Mouse (Mus musculus): ENCODE data around the gene Ccdc155. TPM values are rescaled to one million over a fixed set of nuclear protein-coding genes. Genes with fewer than 3 reads are reported as not detected.
"Not testable (repeated sequence)": the region's sequence is repeated elsewhere in the genome, so short reads cannot be mapped to it uniquely, and the experiment has no call there.

Gene Ccdc155
- polyA plus RNA-seq, 1 experiment from 2014 or later: not detected

DNA sequence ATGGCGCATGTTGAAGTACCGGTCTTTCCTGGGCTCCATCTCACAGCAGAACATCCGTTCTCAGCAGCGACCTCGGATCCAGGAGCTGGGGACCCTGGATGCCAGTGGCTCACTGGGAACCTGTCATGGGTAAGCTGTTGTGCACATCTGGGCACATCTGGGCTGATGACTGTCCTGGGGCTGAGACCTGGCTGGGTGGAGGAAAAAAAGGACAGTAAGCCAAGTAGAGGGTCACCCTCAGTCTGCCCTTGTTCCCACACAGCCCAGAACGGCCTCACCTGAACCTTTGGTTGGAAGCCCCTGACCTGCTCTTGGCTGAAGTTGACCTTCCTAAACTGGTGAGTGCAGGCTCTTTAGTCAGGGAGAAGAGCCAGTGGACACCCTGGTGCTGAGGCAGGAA, 45.7 kb downstream of the Ccdc155 start:
- H3K9ac ChIP-seq (ENCODE audit: low read depth, low read length): no peak overlapping the region
- H3K36me3 ChIP-seq (ENCODE audit: control insufficient read depth, insufficient read depth): no peaks in the 10 kb centered on the region
- H3K27ac ChIP-seq (ENCODE audit: low read length): no peak overlapping the region
- peaks cover 18% of the 10 kb centered on the region for H3K27me3 ChIP-seq (ENCODE audit: control insufficient read depth, insufficient read depth, low read depth, low read length)
- WGBS (ENCODE audit: insufficient replicate concordance): 81% methylated on average over 6 of the region's 6 CpGs
- H3K4me3 ChIP-seq (ENCODE audit: low read depth, low read length): no peak overlapping the region
- no peak for ATAC-seq (ENCODE audit: low read depth)
- H3K4me2 ChIP-seq (ENCODE audit: low read depth, low read length): no peak overlapping the region
- H3K9me3 ChIP-seq (replicated peaks; ENCODE audit: control insufficient read depth, low read length): no peaks in the 10 kb centered on the region
- peaks cover 20% of the 10 kb centered on the region for H3K4me1 ChIP-seq (ENCODE audit: control insufficient read depth, low read depth, low read length)

GRCm38 (mm10) chr7:45157459-45157858, 47.2 kb downstream of the Ccdc155 start:
- Histone ChIP-seq H3K9ac (ENCODE audit: low read depth, low read length) (no peak overlapping the region), H3K27me3 (ENCODE audit: control insufficient read depth, insufficient read depth, low read depth, low read length) (peaks cover 3% of the 10 kb centered on the region; the same call in 1 of the 2 replicates), H3K27ac (ENCODE audit: low read length) (no peak overlapping the region), H3K4me1 (ENCODE audit: control insufficient read depth, low read depth, low read length) (peaks cover 15% of the 10 kb centered on the region), H3K4me3 (ENCODE audit: low read depth, low read length) (no peak overlapping the region), H3K4me2 (ENCODE audit: low read depth, low read length) (no peak overlapping the region), H3K9me3 (replicated peaks; ENCODE audit: control insufficient read depth, low read length) (no peaks in the 10 kb centered on the region), H3K36me3 (ENCODE audit: control insufficient read depth, insufficient read depth) (no peaks in the 10 kb centered on the region)
- ATAC-seq (ENCODE audit: low read depth): no peak
- 81% methylated on average over 14 of the region's 14 CpGs for WGBS (ENCODE audit: insufficient replicate concordance)

DNA sequence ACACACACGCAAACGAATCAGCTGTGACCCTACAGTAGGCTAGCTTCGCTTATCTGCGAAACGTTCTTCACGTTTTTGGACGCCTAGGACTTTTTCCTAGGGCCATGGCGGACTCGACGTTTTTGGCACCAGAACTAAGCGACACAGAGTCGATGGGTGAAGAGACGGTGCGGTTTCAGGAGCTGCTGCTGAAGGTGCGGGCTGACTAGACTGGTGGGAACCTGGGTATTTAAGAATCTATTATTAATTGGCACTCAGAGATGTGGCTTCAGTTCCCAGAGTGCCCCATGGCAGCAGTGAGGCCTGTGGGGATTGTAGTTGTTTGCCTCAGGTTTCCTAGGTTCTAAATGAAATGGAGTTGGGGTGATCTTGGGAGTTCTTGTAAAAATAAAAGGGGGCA, 48.5 kb downstream of the Ccdc155 start:
- no peak for ATAC-seq (ENCODE audit: low read depth)
- Histone ChIP-seq H3K4me2 (ENCODE audit: low read depth, low read length) (no peak overlapping the region), H3K36me3 (ENCODE audit: control insufficient read depth, insufficient read depth) (no peaks in the 10 kb centered on the region), H3K4me3 (ENCODE audit: low read depth, low read length) (no peak overlapping the region), H3K9me3 (replicated peaks; ENCODE audit: control insufficient read depth, low read length) (no peaks in the 10 kb centered on the region), H3K4me1 (ENCODE audit: control insufficient read depth, low read depth, low read length) (peaks cover 6% of the 10 kb centered on the region), H3K27me3 (ENCODE audit: control insufficient read depth, insufficient read depth, low read depth, low read length) (no peaks in the 10 kb centered on the region), H3K27ac (ENCODE audit: low read length) (no peak overlapping the region), H3K9ac (ENCODE audit: low read depth, low read length) (no peak overlapping the region)
- 82% methylated on average over 15 of the region's 15 CpGs for WGBS (ENCODE audit: insufficient replicate concordance)

GRCm38 (mm10) chr7:45155590-45155989, 49.1 kb downstream of the Ccdc155 start:
- WGBS (ENCODE audit: insufficient replicate concordance): 76% methylated on average over 9 of the region's 9 CpGs
- Histone ChIP-seq H3K4me2 (ENCODE audit: low read depth, low read length) (no peak overlapping the region), H3K27ac (ENCODE audit: low read length) (no peak overlapping the region), H3K9ac (ENCODE audit: low read depth, low read length) (no peak overlapping the region), H3K9me3 (replicated peaks; ENCODE audit: control insufficient read depth, low read length) (no peaks in the 10 kb centered on the region), H3K36me3 (ENCODE audit: control insufficient read depth, insufficient read depth) (no peaks in the 10 kb centered on the region), H3K27me3 (ENCODE audit: control insufficient read depth, insufficient read depth, low read depth, low read length) (no peaks in the 10 kb centered on the region), H3K4me3 (ENCODE audit: low read depth, low read length) (no peak overlapping the region), H3K4me1 (ENCODE audit: control insufficient read depth, low read depth, low read length) (peaks cover 6% of the 10 kb centered on the region)
- ATAC-seq (ENCODE audit: low read depth): no peak

DNA sequence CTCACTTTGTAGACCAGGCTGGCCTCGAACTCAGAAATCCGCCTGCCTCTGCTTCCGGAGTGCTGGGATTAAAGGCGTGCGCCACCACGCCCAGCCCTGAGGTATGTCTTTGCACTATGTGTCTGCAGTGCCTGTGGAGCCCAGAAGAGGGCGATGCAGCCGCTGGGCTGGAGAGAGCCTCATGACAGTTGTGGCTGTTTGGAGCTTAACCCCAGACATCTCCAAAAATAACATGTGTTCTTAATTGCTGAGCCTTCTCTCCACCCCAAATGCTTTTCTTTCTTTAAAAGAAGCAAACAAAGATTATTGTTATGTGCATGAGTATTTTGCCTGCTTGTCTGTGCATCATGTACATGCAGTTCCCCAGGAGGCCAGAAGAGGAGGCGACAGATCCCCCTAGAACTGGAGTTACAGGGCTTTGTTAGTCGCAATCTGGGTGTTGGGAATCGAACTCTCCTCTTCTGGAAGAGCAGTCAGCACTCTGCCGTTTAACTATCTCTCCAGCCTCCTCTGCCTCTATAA, 49.6 kb downstream of the Ccdc155 start:
- H3K4me2 ChIP-seq (ENCODE audit: low read depth, low read length): peak overlapping the region; percentile 85
- H3K27ac ChIP-seq (ENCODE audit: low read length): peak overlapping the region; percentile 26; the same call in 1 of the 2 replicates
- peak overlapping the region; percentile 76 for H3K4me3 ChIP-seq (ENCODE audit: low read depth, low read length)
- no peaks in the 10 kb centered on the region for H3K27me3 ChIP-seq (ENCODE audit: control insufficient read depth, insufficient read depth, low read depth, low read length)
- no peak for ATAC-seq (ENCODE audit: low read depth)
- H3K9ac ChIP-seq (ENCODE audit: low read depth, low read length): 0 out of 2 replicates have a peak overlapping the region, but pooled peaks have one; percentile 5
- H3K36me3 ChIP-seq (ENCODE audit: control insufficient read depth, insufficient read depth): no peaks in the 10 kb centered on the region
- WGBS (ENCODE audit: insufficient replicate concordance): 62% methylated on average over 12 of the region's 12 CpGs
- peaks cover 6% of the 10 kb centered on the region for H3K4me1 ChIP-seq (ENCODE audit: control insufficient read depth, low read depth, low read length)
- no peaks in the 10 kb centered on the region for H3K9me3 ChIP-seq (replicated peaks; ENCODE audit: control insufficient read depth, low read length)

DNA sequence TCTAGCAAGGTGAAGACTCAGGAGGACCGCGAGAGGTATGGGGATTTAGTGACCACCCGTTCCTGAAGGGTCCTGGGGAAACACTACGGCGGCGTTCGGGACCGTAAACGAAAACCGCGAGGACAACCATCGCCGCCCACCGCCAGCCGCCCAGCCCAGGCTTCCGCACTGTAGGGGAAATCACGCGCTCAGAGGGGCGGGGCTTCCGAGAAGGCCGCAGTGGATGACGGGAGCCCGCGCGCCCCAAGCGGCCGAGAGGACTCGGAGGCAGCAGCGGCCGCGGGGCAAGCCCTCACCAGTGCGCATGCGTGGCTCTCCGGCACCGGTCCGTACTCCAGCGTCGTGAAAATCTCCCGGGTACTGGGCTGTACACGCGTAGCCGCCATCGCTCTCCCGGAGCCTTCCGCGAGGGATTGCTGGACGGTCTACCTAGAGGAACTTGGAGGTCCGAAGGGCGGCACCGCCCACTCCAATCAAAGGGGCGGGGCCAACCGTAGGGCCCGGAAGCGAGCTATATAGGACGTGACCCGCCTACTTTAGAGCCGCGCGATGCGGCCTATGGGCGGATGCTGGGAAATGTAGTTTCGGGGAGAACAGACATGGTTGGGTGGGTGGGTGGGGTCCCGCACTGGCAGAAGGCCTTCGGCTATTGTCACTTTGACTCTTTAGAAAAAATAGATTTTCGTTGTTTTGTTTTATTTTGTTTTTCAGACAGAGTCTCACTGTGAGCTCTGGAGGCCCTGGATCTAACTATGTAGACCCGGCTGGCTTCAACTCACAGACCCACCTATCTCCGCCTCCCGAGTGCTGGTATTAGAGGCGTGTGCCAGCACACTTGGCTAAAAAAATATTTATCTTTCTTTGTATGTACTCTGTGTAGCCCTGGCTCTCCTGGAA, 50.3 kb downstream of the Ccdc155 start, which contains the start of the genes Pih1d1 and Aldh16a1:
Pih1d1 (plus strand) TSS at position 208 of the 897 bp plus-strand sequence.
Aldh16a1 (minus strand) TSS at position 489 of the 897 bp plus-strand sequence.
- peak within 1 kb of the TSS; percentile 85 for H3K4me2 ChIP-seq (ENCODE audit: low read depth, low read length)

GRCm38 (mm10) chr7:45153586-45153985, 51.1 kb downstream of the Ccdc155 start:
- Histone ChIP-seq H3K9ac (ENCODE audit: low read depth, low read length) (peak overlapping the region; percentile 84), H3K36me3 (ENCODE audit: control insufficient read depth, insufficient read depth) (no peaks in the 10 kb centered on the region), H3K9me3 (replicated peaks; ENCODE audit: control insufficient read depth, low read length) (no peaks in the 10 kb centered on the region), H3K4me2 (ENCODE audit: low read depth, low read length) (peak overlapping the region; percentile 85), H3K4me3 (ENCODE audit: low read depth, low read length) (peak overlapping the region; percentile 76), H3K27me3 (ENCODE audit: control insufficient read depth, insufficient read depth, low read depth, low read length) (no peaks in the 10 kb centered on the region), H3K27ac (ENCODE audit: low read length) (peak overlapping the region; percentile 94), H3K4me1 (ENCODE audit: control insufficient read depth, low read depth, low read length) (peaks cover 6% of the 10 kb centered on the region)
- under 1% methylated on average over 5 of the region's 5 CpGs for WGBS (ENCODE audit: insufficient replicate concordance)
- ATAC-seq (ENCODE audit: low read depth): no peak

More for the DNA sequence above, 50.3 kb downstream of the Ccdc155 start, which contains the start of the genes Pih1d1 and Aldh16a1:
- Histone ChIP-seq H3K9ac (ENCODE audit: low read depth, low read length) (peak within 1 kb of the TSS; percentile 84), H3K4me1 (ENCODE audit: control insufficient read depth, low read depth, low read length) (peaks cover 6% of the 10 kb centered on the region), H3K4me3 (ENCODE audit: low read depth, low read length) (peak within 1 kb of the TSS; percentile 76), H3K27me3 (ENCODE audit: control insufficient read depth, insufficient read depth, low read depth, low read length) (no peaks in the 10 kb centered on the region), H3K36me3 (ENCODE audit: control insufficient read depth, insufficient read depth) (no peaks in the 10 kb centered on the region), H3K27ac (ENCODE audit: low read length) (peak within 1 kb of the TSS; percentile 94), H3K9me3 (replicated peaks; ENCODE audit: control insufficient read depth, low read length) (no peaks in the 10 kb centered on the region)
- 1% methylated on average over 66 of the region's 69 CpGs for WGBS (ENCODE audit: insufficient replicate concordance)
- ATAC-seq (ENCODE audit: low read depth): peak; percentile 95

- not testable (repeated sequence) for ATAC-seq (ENCODE audit: low read depth); H3K4me1 ChIP-seq (ENCODE audit: control insufficient read depth, low read depth, low read length); H3K9ac ChIP-seq (ENCODE audit: low read depth, low read length); H3K36me3 ChIP-seq (ENCODE audit: control insufficient read depth, insufficient read depth); H3K9me3 ChIP-seq (replicated peaks; ENCODE audit: control insufficient read depth, low read length); H3K4me3 ChIP-seq (ENCODE audit: low read depth, low read length); H3K27ac ChIP-seq (ENCODE audit: low read length); H3K27me3 ChIP-seq (ENCODE audit: control insufficient read depth, insufficient read depth, low read depth, low read length)
- 0 out of 2 replicates have a peak overlapping the region, but pooled peaks have one; percentile 85 for H3K4me2 ChIP-seq (ENCODE audit: low read depth, low read length)
- 71% methylated on average over 2 of the region's 2 CpGs for WGBS (ENCODE audit: insufficient replicate concordance)
Observed at GRCm38 (mm10) chr7:45153052-45153451, 51.6 kb downstream of the Ccdc155 start.

DNA sequence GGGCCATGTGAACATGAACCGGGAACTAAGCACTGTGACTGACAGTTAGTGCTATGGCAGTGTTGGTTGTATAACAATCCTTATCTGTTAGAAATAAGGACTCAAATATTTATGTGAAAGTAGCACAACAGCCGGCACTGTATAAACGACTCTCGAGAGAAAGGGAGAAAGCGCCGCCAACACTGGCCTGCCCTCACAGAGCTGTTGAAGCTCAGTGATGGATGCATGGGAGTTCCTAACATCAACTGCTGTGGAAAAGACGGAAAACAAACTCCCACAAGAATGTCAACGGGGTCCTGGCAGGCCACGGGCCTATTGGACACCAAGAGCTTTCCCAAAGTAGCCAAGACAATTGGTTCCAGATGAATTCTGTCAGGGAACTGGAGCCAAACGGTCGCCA, 53.4 kb downstream of the Ccdc155 start:
- Histone ChIP-seq H3K9ac (ENCODE audit: low read depth, low read length) (no peak overlapping the region), H3K27me3 (ENCODE audit: control insufficient read depth, insufficient read depth, low read depth, low read length) (no peaks in the 10 kb centered on the region), H3K4me3 (ENCODE audit: low read depth, low read length) (no peak overlapping the region), H3K4me2 (ENCODE audit: low read depth, low read length) (no peak overlapping the region), H3K36me3 (ENCODE audit: control insufficient read depth, insufficient read depth) (no peaks in the 10 kb centered on the region), H3K9me3 (replicated peaks; ENCODE audit: control insufficient read depth, low read length) (no peaks in the 10 kb centered on the region), H3K27ac (ENCODE audit: low read length) (no peak overlapping the region), H3K4me1 (ENCODE audit: control insufficient read depth, low read depth, low read length) (peaks cover 6% of the 10 kb centered on the region)
- 63% methylated on average over 11 of the region's 11 CpGs for WGBS (ENCODE audit: insufficient replicate concordance)
- no peak for ATAC-seq (ENCODE audit: low read depth)
